Mouse (Mus musculus): ENCODE results near the gene Atad2b. TPM values are rescaled to one million over a fixed set of nuclear protein-coding genes. Genes with fewer than 3 reads are reported as not detected.
"Not testable (repeated sequence)": the region's sequence is repeated elsewhere in the genome, so short reads cannot be mapped to it uniquely, and the experiment has no call there.

Gene Atad2b
- polyA plus RNA-seq, 1 experiment from 2014 or later = 12.8 TPM

- no peak for ATAC-seq (replicated peaks; ENCODE audit: insufficient number of reproducible peaks, low FRiP score, low TSS enrichment)
- Histone ChIP-seq H3K9me3 (replicated peaks; ENCODE audit: control insufficient read depth, low read length) (no peaks in the 10 kb centered on the region), H3K36me3 (ENCODE audit: control insufficient read depth, insufficient read depth, low read length) (no peaks in the 10 kb centered on the region; the same call in 1 of the 2 replicates), H3K4me3 (ENCODE audit: low read depth, low read length) (no peak overlapping the region), H3K27ac (ENCODE audit: low read depth, low read length) (no peak overlapping the region), H3K4me1 (ENCODE audit: control insufficient read depth, insufficient read depth, low read length) (no peaks in the 10 kb centered on the region), H3K27me3 (ENCODE audit: control insufficient read depth, insufficient read depth, low read length) (no peaks in the 10 kb centered on the region), H3K9ac (ENCODE audit: low read depth, low read length) (no peak overlapping the region), H3K4me2 (peak overlapping the region; percentile 88)
- WGBS (ENCODE audit: insufficient replicate concordance) = 75% methylated on average over 7 of the region's 7 CpGs
Observed at GRCm38 (mm10) chr12:4905946-4906345, 11.2 kb upstream of the Atad2b start.

- Histone ChIP-seq H3K4me2 (peak overlapping the region; percentile 88), H3K9me3 (replicated peaks; ENCODE audit: control insufficient read depth, low read length) (no peaks in the 10 kb centered on the region), H3K27me3 (ENCODE audit: control insufficient read depth, insufficient read depth, low read length) (no peaks in the 10 kb centered on the region), H3K4me3 (ENCODE audit: low read depth, low read length) (peak overlapping the region; percentile 78), H3K9ac (ENCODE audit: low read depth, low read length) (peak overlapping the region; percentile 91; the same call in 1 of the 2 replicates), H3K4me1 (ENCODE audit: control insufficient read depth, insufficient read depth, low read length) (no peaks in the 10 kb centered on the region), H3K27ac (ENCODE audit: low read depth, low read length) (peak overlapping the region; percentile 80; the same call in 1 of the 2 replicates), H3K36me3 (ENCODE audit: control insufficient read depth, insufficient read depth, low read length) (no peaks in the 10 kb centered on the region)
- ATAC-seq (replicated peaks; ENCODE audit: insufficient number of reproducible peaks, low FRiP score, low TSS enrichment) = no peak
- WGBS (ENCODE audit: insufficient replicate concordance) = 44% methylated on average over 7 of the region's 7 CpGs
Observed at GRCm38 (mm10) chr12:4906476-4906875, 10.7 kb upstream of the Atad2b start.

- under 1% methylated on average over 122 of the region's 125 CpGs for WGBS (ENCODE audit: insufficient replicate concordance)
- H3K36me3 ChIP-seq (ENCODE audit: control insufficient read depth, insufficient read depth, low read length) = no peaks in the 10 kb centered on the region
- peak; percentile 89 for ATAC-seq (replicated peaks; ENCODE audit: insufficient number of reproducible peaks, low FRiP score, low TSS enrichment)
Observed at GRCm38 (mm10) chr12:4906951-4907906, 9.9 kb upstream of the Atad2b start, which contains the start of gene Ubxn2a. Ubxn2a (minus strand) TSS chr12:4907705.

GRCm38 (mm10) chr12:4908391-4908790 is 8.8 kb upstream of the Atad2b start:
- Histone ChIP-seq H3K27ac (ENCODE audit: low read depth, low read length) (no peak overlapping the region), H3K9me3 (replicated peaks; ENCODE audit: control insufficient read depth, low read length) (no peaks in the 10 kb centered on the region), H3K9ac (ENCODE audit: low read depth, low read length) (no peak overlapping the region), H3K4me1 (ENCODE audit: control insufficient read depth, insufficient read depth, low read length) (no peaks in the 10 kb centered on the region), H3K4me3 (ENCODE audit: low read depth, low read length) (no peak overlapping the region), H3K4me2 (no peak overlapping the region), H3K36me3 (ENCODE audit: control insufficient read depth, insufficient read depth, low read length) (no peaks in the 10 kb centered on the region), H3K27me3 (ENCODE audit: control insufficient read depth, insufficient read depth, low read length) (no peaks in the 10 kb centered on the region)
- ATAC-seq (replicated peaks; ENCODE audit: insufficient number of reproducible peaks, low FRiP score, low TSS enrichment) = no peak
- 94% methylated on average over 7 of the region's 7 CpGs for WGBS (ENCODE audit: insufficient replicate concordance)

More at GRCm38 (mm10) chr12:4906951-4907906, 9.9 kb upstream of the Atad2b start, which contains the start of gene Ubxn2a:
- Histone ChIP-seq H3K27me3 (ENCODE audit: control insufficient read depth, insufficient read depth, low read length) (no peaks in the 10 kb centered on the region), H3K4me1 (ENCODE audit: control insufficient read depth, insufficient read depth, low read length) (no peaks in the 10 kb centered on the region), H3K27ac (ENCODE audit: low read depth, low read length) (peak within 1 kb of the TSS; percentile 80), H3K4me2 (peak within 1 kb of the TSS; percentile 88), H3K9ac (ENCODE audit: low read depth, low read length) (peak within 1 kb of the TSS; percentile 91), H3K9me3 (replicated peaks; ENCODE audit: control insufficient read depth, low read length) (no peaks in the 10 kb centered on the region), H3K4me3 (ENCODE audit: low read depth, low read length) (peak within 1 kb of the TSS; percentile 78)

GRCm38 (mm10) chr12:4910496-4910895 is 6.7 kb upstream of the Atad2b start:
- not testable (repeated sequence) for H3K4me1 ChIP-seq (ENCODE audit: control insufficient read depth, insufficient read depth, low read length); H3K4me2 ChIP-seq; ATAC-seq (replicated peaks; ENCODE audit: insufficient number of reproducible peaks, low FRiP score, low TSS enrichment); H3K9me3 ChIP-seq (replicated peaks; ENCODE audit: control insufficient read depth, low read length); H3K27me3 ChIP-seq (ENCODE audit: control insufficient read depth, insufficient read depth, low read length); H3K4me3 ChIP-seq (ENCODE audit: low read depth, low read length); H3K27ac ChIP-seq (ENCODE audit: low read depth, low read length); H3K9ac ChIP-seq (ENCODE audit: low read depth, low read length); H3K36me3 ChIP-seq (ENCODE audit: control insufficient read depth, insufficient read depth, low read length)
- WGBS (ENCODE audit: insufficient replicate concordance) = 93% methylated on average over 1 of the region's 1 CpGs

- Histone ChIP-seq H3K27ac (ENCODE audit: low read depth, low read length) (no peak overlapping the region), H3K36me3 (ENCODE audit: control insufficient read depth, insufficient read depth, low read length) (no peaks in the 10 kb centered on the region), H3K4me1 (ENCODE audit: control insufficient read depth, insufficient read depth, low read length) (no peaks in the 10 kb centered on the region), H3K4me2 (no peak overlapping the region), H3K4me3 (ENCODE audit: low read depth, low read length) (no peak overlapping the region), H3K9ac (ENCODE audit: low read depth, low read length) (no peak overlapping the region), H3K9me3 (replicated peaks; ENCODE audit: control insufficient read depth, low read length) (no peaks in the 10 kb centered on the region), H3K27me3 (ENCODE audit: control insufficient read depth, insufficient read depth, low read length) (no peaks in the 10 kb centered on the region)
- WGBS (ENCODE audit: insufficient replicate concordance) = 53% methylated on average over 4 of the region's 4 CpGs
- no peak for ATAC-seq (replicated peaks; ENCODE audit: insufficient number of reproducible peaks, low FRiP score, low TSS enrichment)
Observed at GRCm38 (mm10) chr12:4911716-4912115, 5.4 kb upstream of the Atad2b start.

GRCm38 (mm10) chr12:4914441-4914840 is 2.7 kb upstream of the Atad2b start:
- no peaks in the 10 kb centered on the region for H3K9me3 ChIP-seq (replicated peaks; ENCODE audit: control insufficient read depth, low read length)
- peaks cover 5% of the 10 kb centered on the region; the same call in 1 of the 2 replicates for H3K4me1 ChIP-seq (ENCODE audit: control insufficient read depth, insufficient read depth, low read length)
- no peaks in the 10 kb centered on the region for H3K27me3 ChIP-seq (ENCODE audit: control insufficient read depth, insufficient read depth, low read length)
- ATAC-seq (replicated peaks; ENCODE audit: insufficient number of reproducible peaks, low FRiP score, low TSS enrichment) = no peak
- no peak overlapping the region for H3K4me3 ChIP-seq (ENCODE audit: low read depth, low read length)
- 65% methylated on average over 3 of the region's 3 CpGs for WGBS (ENCODE audit: insufficient replicate concordance)
- no peak overlapping the region for H3K4me2 ChIP-seq
- H3K9ac ChIP-seq (ENCODE audit: low read depth, low read length) = no peak overlapping the region
- H3K27ac ChIP-seq (ENCODE audit: low read depth, low read length) = no peak overlapping the region
- H3K36me3 ChIP-seq (ENCODE audit: control insufficient read depth, insufficient read depth, low read length) = no peaks in the 10 kb centered on the region

GRCm38 (mm10) chr12:4914944-4915343 is 2.2 kb upstream of the Atad2b start:
- no peak for ATAC-seq (replicated peaks; ENCODE audit: insufficient number of reproducible peaks, low FRiP score, low TSS enrichment)
- Histone ChIP-seq H3K4me1 (ENCODE audit: control insufficient read depth, insufficient read depth, low read length) (peaks cover 5% of the 10 kb centered on the region; the same call in 1 of the 2 replicates), H3K27ac (ENCODE audit: low read depth, low read length) (no peak overlapping the region), H3K27me3 (ENCODE audit: control insufficient read depth, insufficient read depth, low read length) (no peaks in the 10 kb centered on the region), H3K9ac (ENCODE audit: low read depth, low read length) (no peak overlapping the region), H3K4me3 (ENCODE audit: low read depth, low read length) (no peak overlapping the region), H3K36me3 (ENCODE audit: control insufficient read depth, insufficient read depth, low read length) (no peaks in the 10 kb centered on the region), H3K9me3 (replicated peaks; ENCODE audit: control insufficient read depth, low read length) (no peaks in the 10 kb centered on the region), H3K4me2 (no peak overlapping the region)
- WGBS (ENCODE audit: insufficient replicate concordance) = 75% methylated on average over 3 of the region's 3 CpGs
